Comparison of ENCODE assay signal across 10 mouse cellular contexts in the genomic region with DNA sequence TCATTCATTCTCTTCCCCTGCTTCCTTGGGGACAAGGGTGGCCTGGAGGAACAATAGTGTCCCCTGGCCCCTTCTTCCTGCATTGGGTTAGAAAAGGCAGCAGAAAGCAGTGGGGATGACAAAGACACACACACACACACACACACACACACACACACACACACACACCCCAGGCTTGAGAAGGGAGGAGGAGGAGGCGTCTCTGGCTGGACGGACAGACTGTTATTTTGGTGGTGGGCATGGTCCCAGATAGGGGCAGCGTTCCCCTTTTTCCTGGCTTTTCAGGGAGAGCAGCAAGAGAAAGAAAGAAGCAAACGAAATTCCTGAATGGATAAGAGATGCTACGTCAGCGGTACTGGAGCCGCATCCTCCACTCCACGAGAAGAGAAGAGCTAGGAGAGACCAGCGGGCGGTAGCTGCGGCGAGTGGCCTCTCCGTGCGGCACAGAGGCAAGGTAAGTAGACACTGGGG. TPM values are rescaled to one million over a fixed set of nuclear protein-coding genes. Genes with fewer than 3 reads are reported as not detected.
DNase-seq lines count a peak whose midpoint lies in the region; ATAC-seq and TF ChIP-seq lines count a peak whose summit lies in the region.
"Had no signal": no experiment of that assay in that cellular context is flagged by ENCODE, and none has a peak within 500 bp of the region (broad histone marks: within the 10 kb centered on the region; RNA-seq: fewer than 3 reads in every experiment).

No protein-coding gene starts in this region.

- no peak for TF ChIP-seq EP300 in heart, adult 2 months (IDR thresholded peaks at IDR 0.05; ENCODE audit: insufficient read depth, low read depth, low read length)

- ATAC-seq in megakaryocyte, adult 5-6 weeks (ENCODE audit: poor library complexity, severe bottlenecking): no peak

- no peak for TF ChIP-seq POLR2A in heart, adult 2 months (IDR thresholded peaks at IDR 0.05; ENCODE audit: insufficient read depth, low read depth, low read length)

- H3K27me3 ChIP-seq in midbrain, embryonic 10.5 days (ENCODE audit: low read depth, poor library complexity, severe bottlenecking): peaks cover 100% of the 10 kb centered on the region
- H3K27me3 ChIP-seq in heart, adult 2 months (ENCODE audit: control insufficient read depth, insufficient read depth, low read length): peaks cover 33% of the 10 kb centered on the region

- intact Hi-C loops in heart, adult 2 months (cut with DNase I): no loop called here

- H3K9me3 ChIP-seq in midbrain, embryonic 10.5 days (replicated peaks): no peaks in the 10 kb centered on the region
- H3K9me3 ChIP-seq: limb, embryonic 12.5 days; megakaryocyte, embryonic 14.5 days had no signal

- WGBS in midbrain, embryonic 10.5 days: 1% methylated on average over 14 of the region's 14 CpGs
- 4% methylated on average over 14 of the region's 14 CpGs for WGBS in heart, adult 2 months

- no peak overlapping the region; the same call in 1 of the 2 replicates for H3K27ac ChIP-seq in midbrain, embryonic 10.5 days (replicated peaks)
- H3K27ac ChIP-seq in heart, adult 2 months: no peak overlapping the region
- H3K27ac ChIP-seq: limb, embryonic 12.5 days had no signal

- H3K79me2 ChIP-seq in heart, adult 2 months (replicated peaks; ENCODE audit: control insufficient read depth, insufficient read depth, low read length): no peaks in the 10 kb centered on the region

- DNase-seq in embryo, embryonic 10.5 days (ENCODE audit: low spot score): peak; percentile 25
- DNase-seq in embryo, embryonic 11 days: no peak
- peak; percentile 75 to 81 for DNase-seq in frontal cortex, postnatal 36 days (ENCODE audit: low spot score in 2 of 2)
- no peak for DNase-seq in midbrain, embryonic 10.5 days (ENCODE audit: low spot score)
- DNase-seq in right cerebral cortex, postnatal 14 days: peak; percentile 78
- no peak for DNase-seq in heart, adult 2 months
- no peak for DNase-seq in gastrocnemius, postnatal 4 days (ENCODE audit: low spot score in 2 of 2)

- no peak overlapping the region for H3K9ac ChIP-seq in heart, adult 2 months (ENCODE audit: low read depth, low read length)
- H3K9ac ChIP-seq: limb, embryonic 12.5 days had no signal

- H3K36me3 ChIP-seq in midbrain, embryonic 10.5 days: no peaks in the 10 kb centered on the region
- H3K36me3 ChIP-seq in heart, adult 2 months (ENCODE audit: control insufficient read depth, insufficient read depth, low read length): no peaks in the 10 kb centered on the region
- H3K36me3 ChIP-seq: limb, embryonic 12.5 days had no signal

- H3K4me1 ChIP-seq in midbrain, embryonic 10.5 days: peaks cover 62% of the 10 kb centered on the region
- H3K4me1 ChIP-seq in heart, adult 2 months (ENCODE audit: control insufficient read depth, insufficient read depth, low read length): no peaks in the 10 kb centered on the region

- TF ChIP-seq CTCF in heart, adult 2 months (IDR thresholded peaks at IDR 0.05): no peak

- peak overlapping the region; percentile 47 for H3K4me3 ChIP-seq in midbrain, embryonic 10.5 days
- H3K4me3 ChIP-seq in heart, adult 2 months: no peak overlapping the region
- H3K4me3 ChIP-seq: limb, embryonic 12.5 days; megakaryocyte, embryonic 14.5 days had no signal

RNA-seq across cellular contexts. Expression of gene Rhbg, which starts 47.6 kb away (rescaled TPM):
- not detected in 2 replicates for polyA plus RNA-seq in midbrain, embryonic 10.5 days (2016; fragmentation: Nextera tagmentation; extraction: Ambion mirVana)
- not detected in 2 replicates for total RNA-seq in megakaryocyte, adult 5-6 weeks (2015)
- not detected in 2 replicates for total RNA-seq in megakaryocyte, adult 5-6 weeks (2017)
- total RNA-seq in heart, adult 2 months (2021): not detected
- 0.20 TPM in 1 of 2 replicates, not detected in the other for polyA plus RNA-seq in heart, adult 2 months (2012; rRNA removed)
- under 1 TPM in 1 of 2 experiments, not detected in 1; 0.16 TPM for total RNA-seq in gastrocnemius, postnatal 4 days (2021)

Comparison
In these comparisons a context has a peak if more than half of its experiments do, and no peak if none do; other contexts are left out.
1. DNase-seq: peak in embryo, embryonic 10.5 days (single experiment), frontal cortex, postnatal 36 days (2 of 2) and right cerebral cortex, postnatal 14 days (single experiment); none in embryo, embryonic 11 days (single experiment), midbrain, embryonic 10.5 days (single experiment), heart, adult 2 months (0 of 2) and gastrocnemius, postnatal 4 days (0 of 2).